Mouse (Mus musculus) ovary, postnatal 36 days (tissue): Measurements from ENCODE around the gene Ciita.

Experiments
- DNase-seq: peaks from one replicate; pipeline ENCODE4 v3.0.0; 2022; ENCODE audit warnings: low spot score, mixed read lengths

The Ciita gene

GRCm38 (mm10) chr16:10474956-10475355 lies 4.9 kb upstream of the Ciita start:
- DNase-seq, result no peak

GRCm38 (mm10) chr16:10475919-10476318 lies 3.9 kb upstream of the Ciita start:
- no peak for DNase-seq

- DNase-seq, result no peak
Measured at GRCm38 (mm10) chr16:10482343-10482742, 2.5 kb downstream of the Ciita start.

- no peak for DNase-seq
Measured at GRCm38 (mm10) chr16:10486993-10487392, 7.1 kb downstream of the Ciita start.

GRCm38 (mm10) chr16:10487895-10488493 lies 8.1 kb downstream of the Ciita start:
- no peak for DNase-seq

- DNase-seq, result no peak
Measured at GRCm38 (mm10) chr16:10488769-10489481, 9.1 kb downstream of the Ciita start.

- peak; percentile 13 for DNase-seq
Measured at GRCm38 (mm10) chr16:10489483-10489882, 9.6 kb downstream of the Ciita start.

GRCm38 (mm10) chr16:10489904-10490457 lies 10.1 kb downstream of the Ciita start:
- no peak for DNase-seq

GRCm38 (mm10) chr16:10490503-10491150 lies 10.8 kb downstream of the Ciita start:
- DNase-seq, result no peak

- DNase-seq, result no peak
Measured at GRCm38 (mm10) chr16:10491716-10492115, 11.9 kb downstream of the Ciita start.

- DNase-seq, result no peak
Measured at GRCm38 (mm10) chr16:10492587-10492986, 12.7 kb downstream of the Ciita start.

- no peak for DNase-seq
Measured at GRCm38 (mm10) chr16:10495824-10496298, 16.0 kb downstream of the Ciita start.

- no peak for DNase-seq
Measured at GRCm38 (mm10) chr16:10498096-10498602, 18.3 kb downstream of the Ciita start.

GRCm38 (mm10) chr16:10499122-10499521 lies 19.3 kb downstream of the Ciita start:
- DNase-seq, result no peak

GRCm38 (mm10) chr16:10501865-10502264 lies 22.0 kb downstream of the Ciita start:
- peak; percentile 64 for DNase-seq

GRCm38 (mm10) chr16:10503058-10503457 lies 23.2 kb downstream of the Ciita start:
- DNase-seq, result no peak

- no peak for DNase-seq
Measured at GRCm38 (mm10) chr16:10507445-10507844, 27.6 kb downstream of the Ciita start.

- no peak for DNase-seq
Measured at GRCm38 (mm10) chr16:10508691-10509090, 28.8 kb downstream of the Ciita start.

- no peak for DNase-seq
Measured at GRCm38 (mm10) chr16:10510477-10511133, 30.7 kb downstream of the Ciita start.

- DNase-seq, result no peak
Measured at GRCm38 (mm10) chr16:10511134-10511520, 31.3 kb downstream of the Ciita start.

- DNase-seq, result no peak
Measured at GRCm38 (mm10) chr16:10515953-10516572, 36.2 kb downstream of the Ciita start.

GRCm38 (mm10) chr16:10518030-10518429 lies 38.2 kb downstream of the Ciita start:
- DNase-seq, result no peak
